8 mouse cellular contexts compared by ENCODE assay signal in genomic region chr13:22051523-22051859, GRCm38 (mm10). TPM values are rescaled to one million over a fixed set of nuclear protein-coding genes. Genes with fewer than 3 reads are reported as not detected.
A peak's percentile ranks its signal among the peaks of the same experiment; 100 is the strongest.
DNase-seq lines count a peak whose midpoint lies in the region; ATAC-seq and TF ChIP-seq lines count a peak whose summit lies in the region.

No protein-coding gene starts in this region.

- H3K36me3 ChIP-seq in lung, postnatal 0 days (ENCODE audit: insufficient read depth, low read length): no peaks in the 10 kb centered on the region
- H3K36me3 ChIP-seq in forebrain, embryonic 12.5 days (replicated peaks): no peaks in the 10 kb centered on the region
- no peaks in the 10 kb centered on the region for H3K36me3 ChIP-seq in limb, embryonic 13.5 days
- H3K36me3 ChIP-seq in small intestine, adult 2 months (ENCODE audit: control insufficient read depth, insufficient read depth, low read length): no peaks in the 10 kb centered on the region

- TF ChIP-seq CTCF in lung, postnatal 0 days (IDR thresholded peaks at IDR 0.05): no peak
- TF ChIP-seq CTCF in small intestine, adult 2 months (IDR thresholded peaks at IDR 0.05; ENCODE audit: extremely low read depth, insufficient read length, insufficient replicate concordance, low read depth, low read length): no peak

- peak overlapping the region; percentile 42 for H3K4me3 ChIP-seq in lung, postnatal 0 days (ENCODE audit: low read depth, low read length)
- peak overlapping the region; percentile 48 for H3K4me3 ChIP-seq in forebrain, embryonic 12.5 days (replicated peaks)
- peak overlapping the region; percentile 52 for H3K4me3 ChIP-seq in limb, embryonic 13.5 days
- H3K4me3 ChIP-seq in small intestine, adult 2 months (ENCODE audit: low read depth, low read length): peak overlapping the region; percentile 54; the same call in 1 of the 2 replicates

- H3K27me3 ChIP-seq in lung, postnatal 0 days (replicated peaks; ENCODE audit: insufficient read depth, low read length): no peaks in the 10 kb centered on the region
- no peaks in the 10 kb centered on the region for H3K27me3 ChIP-seq in forebrain, embryonic 12.5 days
- H3K27me3 ChIP-seq in limb, embryonic 13.5 days: no peaks in the 10 kb centered on the region
- no peaks in the 10 kb centered on the region for H3K27me3 ChIP-seq in small intestine, adult 2 months (ENCODE audit: control insufficient read depth, insufficient read depth, low read length)

- no peak overlapping the region; the same call in 1 of the 2 replicates for H3K9ac ChIP-seq in lung, postnatal 0 days (replicated peaks; ENCODE audit: low read depth)
- peak overlapping the region; percentile 63; the same call in 1 of the 2 replicates for H3K9ac ChIP-seq in forebrain, embryonic 12.5 days
- H3K9ac ChIP-seq in limb, embryonic 13.5 days: peak overlapping the region; percentile 69

- no peak for TF ChIP-seq EP300 in lung, postnatal 0 days (IDR thresholded peaks at IDR 0.05)

- TF ChIP-seq POLR2A in small intestine, adult 2 months (IDR thresholded peaks at IDR 0.05; ENCODE audit: low read depth, low read length): no peak

- 0 out of 2 replicates have a peak, but pooled peaks cover 2% of the 10 kb centered on the region for H3K4me1 ChIP-seq in lung, postnatal 0 days (ENCODE audit: insufficient read depth, low read depth, low read length)
- H3K4me1 ChIP-seq in forebrain, embryonic 12.5 days: peaks cover 3% of the 10 kb centered on the region; the same call in 1 of the 2 replicates
- peaks cover 4% of the 10 kb centered on the region; the same call in 1 of the 2 replicates for H3K4me1 ChIP-seq in limb, embryonic 13.5 days
- H3K4me1 ChIP-seq in small intestine, adult 2 months (ENCODE audit: control insufficient read depth, insufficient read depth, insufficient read length, low read length): peaks cover 2% of the 10 kb centered on the region; the same call in 1 of the 2 replicates

- peak overlapping the region; percentile 57; the same call in 1 of the 2 replicates for H3K27ac ChIP-seq in lung, postnatal 0 days (ENCODE audit: low read length)
- peak overlapping the region; percentile 83; the same call in 1 of the 2 replicates for H3K27ac ChIP-seq in forebrain, embryonic 12.5 days
- H3K27ac ChIP-seq in limb, embryonic 13.5 days: peak overlapping the region; percentile 75; the same call in 1 of the 2 replicates
- 0 out of 2 replicates have a peak overlapping the region, but pooled peaks have one; percentile 30 for H3K27ac ChIP-seq in small intestine, adult 2 months (ENCODE audit: insufficient read depth, low read depth, low read length)

- no peak for DNase-seq in lung, postnatal 0 days (ENCODE audit: low spot score)
- no peak for DNase-seq in lung, postnatal 25 days (ENCODE audit: low spot score)
- no peak for DNase-seq in thymus, postnatal 4 days
- DNase-seq in urinary bladder, adult 18-20 months (ENCODE audit: low spot score in 2 of 2): no peak

- 12% methylated on average over 5 of the region's 5 CpGs for WGBS in lung, postnatal 0 days
- 13% methylated on average over 5 of the region's 5 CpGs for WGBS in forebrain, embryonic 12.5 days
- WGBS in limb, embryonic 13.5 days: 9% methylated on average over 5 of the region's 5 CpGs
- 11% methylated on average over 5 of the region's 5 CpGs for WGBS in small intestine, adult 2 months

- peak overlapping the region; percentile 71 for H3K4me2 ChIP-seq in lung, postnatal 0 days (replicated peaks; ENCODE audit: low read depth, low read length)
- H3K4me2 ChIP-seq in forebrain, embryonic 12.5 days: peak overlapping the region; percentile 58
- H3K4me2 ChIP-seq in limb, embryonic 13.5 days (replicated peaks): peak overlapping the region; percentile 64

- H3K9me3 ChIP-seq in lung, postnatal 0 days (ENCODE audit: low read length): no peaks in the 10 kb centered on the region
- no peaks in the 10 kb centered on the region for H3K9me3 ChIP-seq in forebrain, embryonic 12.5 days
- H3K9me3 ChIP-seq in limb, embryonic 13.5 days: no peaks in the 10 kb centered on the region

- ATAC-seq in lung, postnatal 0 days: no peak
- ATAC-seq in forebrain, embryonic 12.5 days (ENCODE audit: low FRiP score): no peak
- ATAC-seq in limb, embryonic 13.5 days (ENCODE audit: low FRiP score, low read depth): no peak
- no peak for ATAC-seq in CD4-positive, CD25-positive, alpha-beta regulatory T cell, adult 4 months

RNA-seq across cellular contexts. Expression of gene Hist1h2bj, which starts 8.5 kb away (rescaled TPM):
- polyA plus RNA-seq in lung, postnatal 0 days (2015; fragmentation: Nextera tagmentation; extraction: Ambion mirVana): 1.0 and 1.5 TPM in 2 replicates
- 13.1 and 15.8 TPM in 2 replicates for polyA plus RNA-seq in forebrain, embryonic 12.5 days (2016; fragmentation: Nextera tagmentation; extraction: Ambion mirVana)
- polyA plus RNA-seq in limb, embryonic 13.5 days (2015; fragmentation: Nextera tagmentation; extraction: Ambion mirVana): 17.9 TPM in 2 replicates
- 16.9 and 21.2 TPM in 2 replicates for polyA plus RNA-seq in small intestine, adult 2 months (2012; rRNA removed)
- 1 to 10 TPM; 3.8 to 9.5 TPM for polyA plus RNA-seq in CD4-positive, CD25-positive, alpha-beta regulatory T cell, adult 4 months (2017; shearing (Covaris generic))

RNA-seq across cellular contexts. Expression of gene Hist1h2ag, which starts 8.7 kb away (rescaled TPM):
- polyA plus RNA-seq in lung, postnatal 0 days (2015; fragmentation: Nextera tagmentation; extraction: Ambion mirVana): 2.7 TPM in 1 of 2 replicates, not detected in the other
- polyA plus RNA-seq in forebrain, embryonic 12.5 days (2016; fragmentation: Nextera tagmentation; extraction: Ambion mirVana): 82.7 and 84.6 TPM in 2 replicates
- polyA plus RNA-seq in limb, embryonic 13.5 days (2015; fragmentation: Nextera tagmentation; extraction: Ambion mirVana): 75.9 and 76.5 TPM in 2 replicates
- polyA plus RNA-seq in small intestine, adult 2 months (2012; rRNA removed): 22.6 and 24.8 TPM in 2 replicates
- not detected for polyA plus RNA-seq in CD4-positive, CD25-positive, alpha-beta regulatory T cell, adult 4 months (2017; shearing (Covaris generic))

RNA-seq across cellular contexts. Expression of gene Hist1h4i, which starts 10.3 kb away (rescaled TPM):
- polyA plus RNA-seq in lung, postnatal 0 days (2015; fragmentation: Nextera tagmentation; extraction: Ambion mirVana): 4.1 and 4.6 TPM in 2 replicates
- polyA plus RNA-seq in forebrain, embryonic 12.5 days (2016; fragmentation: Nextera tagmentation; extraction: Ambion mirVana): 44.5 and 46.9 TPM in 2 replicates
- 25.3 and 27.8 TPM in 2 replicates for polyA plus RNA-seq in limb, embryonic 13.5 days (2015; fragmentation: Nextera tagmentation; extraction: Ambion mirVana)
- 6.3 and 10.1 TPM in 2 replicates for polyA plus RNA-seq in small intestine, adult 2 months (2012; rRNA removed)
- 1 to 10 TPM; 5.4 to 6.7 TPM for polyA plus RNA-seq in CD4-positive, CD25-positive, alpha-beta regulatory T cell, adult 4 months (2017; shearing (Covaris generic))

RNA-seq across cellular contexts. Expression of gene Hist1h2bk, which starts 15.8 kb away (rescaled TPM):
- 0.45 and 0.81 TPM in 2 replicates for polyA plus RNA-seq in lung, postnatal 0 days (2015; fragmentation: Nextera tagmentation; extraction: Ambion mirVana)
- 10.0 and 10.5 TPM in 2 replicates for polyA plus RNA-seq in forebrain, embryonic 12.5 days (2016; fragmentation: Nextera tagmentation; extraction: Ambion mirVana)
- polyA plus RNA-seq in limb, embryonic 13.5 days (2015; fragmentation: Nextera tagmentation; extraction: Ambion mirVana): 14.4 and 16.2 TPM in 2 replicates
- polyA plus RNA-seq in small intestine, adult 2 months (2012; rRNA removed): 34.9 and 41.4 TPM in 2 replicates
- polyA plus RNA-seq in CD4-positive, CD25-positive, alpha-beta regulatory T cell, adult 4 months (2017; shearing (Covaris generic)): 1 to 10 TPM in 1 of 2 experiments, not detected in 1; 4.8 TPM

RNA-seq across cellular contexts. Expression of gene Hist1h2ah, which starts 16.1 kb away (rescaled TPM):
- 4.2 and 5.2 TPM in 2 replicates for polyA plus RNA-seq in lung, postnatal 0 days (2015; fragmentation: Nextera tagmentation; extraction: Ambion mirVana)
- 7.0 and 22.0 TPM in 2 replicates for polyA plus RNA-seq in forebrain, embryonic 12.5 days (2016; fragmentation: Nextera tagmentation; extraction: Ambion mirVana)
- 8.8 and 11.8 TPM in 2 replicates for polyA plus RNA-seq in limb, embryonic 13.5 days (2015; fragmentation: Nextera tagmentation; extraction: Ambion mirVana)
- 106 and 238 TPM in 2 replicates for polyA plus RNA-seq in small intestine, adult 2 months (2012; rRNA removed)
- polyA plus RNA-seq in CD4-positive, CD25-positive, alpha-beta regulatory T cell, adult 4 months (2017; shearing (Covaris generic)): not detected

Comparison
In these comparisons a context has a peak if more than half of its experiments do, and no peak if none do; other contexts are left out.
1. H3K27ac ChIP-seq: peak in every context shown above with its lines; median percentile 83 in forebrain, embryonic 12.5 days; 75 in limb, embryonic 13.5 days; 57 in lung, postnatal 0 days; 30 in small intestine, adult 2 months.